Mouse (Mus musculus) urinary bladder, adult 2 months (tissue): ENCODE results near the gene Slc1a2. TPM values are rescaled to one million over a fixed set of nuclear protein-coding genes. Genes with fewer than 3 reads are reported as not detected.

Experiments used
- DNase-seq: peaks from one replicate; pipeline ENCODE4 v3.0.0; 2022; ENCODE audit warnings: low spot score
- polyA plus RNA-seq: library from polyadenylated mRNA; depleted of rRNA; stranded (reverse); fragments of >200 nt; gene quantifications from 2 replicates; pipeline ENCODE4 v1.2.3, GENCODE M21; 2012; rRNA removed

Slc1a2 gene
- polyA plus RNA-seq, 1 experiment, result 0.17 TPM

- no peak for DNase-seq
Measured at GRCm38 (mm10) chr2:102815289-102815809, 156.9 kb downstream of the Slc1a2 start.

GRCm38 (mm10) chr2:102820225-102820711 lies 161.8 kb downstream of the Slc1a2 start:
- no peak for DNase-seq

- no peak for DNase-seq
Measured at GRCm38 (mm10) chr2:102820790-102821189, 162.3 kb downstream of the Slc1a2 start.

- DNase-seq, result no peak
Measured at GRCm38 (mm10) chr2:102822036-102822435, 163.6 kb downstream of the Slc1a2 start.

GRCm38 (mm10) chr2:102825961-102826633 lies 167.6 kb downstream of the Slc1a2 start:
- DNase-seq, result peak; percentile 28

- no peak for DNase-seq
Measured at GRCm38 (mm10) chr2:102827841-102828240, 169.4 kb downstream of the Slc1a2 start.

GRCm38 (mm10) chr2:102828381-102828780 lies 169.9 kb downstream of the Slc1a2 start:
- DNase-seq, result no peak

GRCm38 (mm10) chr2:102829201-102829600 lies 170.7 kb downstream of the Slc1a2 start:
- DNase-seq, result peak; percentile 60

GRCm38 (mm10) chr2:102831547-102831946 lies 173.1 kb downstream of the Slc1a2 start:
- no peak for DNase-seq

- DNase-seq, result no peak
Measured at GRCm38 (mm10) chr2:102838179-102838578, 179.7 kb downstream of the Slc1a2 start.

Other genes starting within 250 kb of the Slc1a2 start
- gene Fjx1, start 206.2 kb upstream of the Slc1a2 start, polyA plus RNA-seq, result 5.7 and 6.6 TPM in 2 replicates
- 84.8 and 91.0 TPM in 2 replicates for gene Pamr1, start 108.6 kb upstream of the Slc1a2 start, polyA plus RNA-seq
- 26.9 and 32.5 TPM in 2 replicates for gene Cd44, start 243.0 kb downstream of the Slc1a2 start, polyA plus RNA-seq